In genomic region chr6:120539132-120539759, GRCm38 (mm10) we compare ENCODE assay signal across 8 mouse cellular contexts. TPM values are rescaled to one million over a fixed set of nuclear protein-coding genes. Genes with fewer than 3 reads are reported as not detected.
DNase-seq lines count a peak whose midpoint lies in the region; ATAC-seq and TF ChIP-seq lines count a peak whose summit lies in the region.

No protein-coding gene starts in this region.

- ATAC-seq in heart, embryonic 13.5 days (ENCODE audit: extremely low read depth, insufficient number of reproducible peaks, low FRiP score, low TSS enrichment): peak; percentile 73
- ATAC-seq in kidney, postnatal 0 days (replicated peaks; ENCODE audit: low FRiP score, low read depth): peak; percentile 94
- peak; percentile 79 for ATAC-seq in liver, embryonic 13.5 days (ENCODE audit: low read depth)
- peak; percentile 95 for ATAC-seq in neural tube, embryonic 11.5 days (ENCODE audit: insufficient read depth, low FRiP score, low TSS enrichment)
- peak; percentile 78; the same call in 1 of the 2 replicates for ATAC-seq in stomach, embryonic 16.5 days (ENCODE audit: insufficient read depth, low FRiP score)

- peak overlapping the region; percentile 75 for H3K9ac ChIP-seq in heart, embryonic 13.5 days
- 0 out of 2 replicates have a peak overlapping the region, but pooled peaks have one; percentile 44 for H3K9ac ChIP-seq in kidney, postnatal 0 days (ENCODE audit: low read depth, low read length)
- H3K9ac ChIP-seq in liver, embryonic 13.5 days: peak overlapping the region; percentile 54
- H3K9ac ChIP-seq in neural tube, embryonic 11.5 days (ENCODE audit: low read length): peak overlapping the region; percentile 42
- H3K9ac ChIP-seq in stomach, embryonic 16.5 days (ENCODE audit: low read length): peak overlapping the region; percentile 64

- peak overlapping the region; percentile 55 for H3K27ac ChIP-seq in heart, embryonic 13.5 days (replicated peaks)
- 0 out of 2 replicates have a peak overlapping the region, but pooled peaks have one; percentile 2 for H3K27ac ChIP-seq in kidney, postnatal 0 days
- peak overlapping the region; percentile 58; the same call in 1 of the 2 replicates for H3K27ac ChIP-seq in liver, embryonic 13.5 days
- H3K27ac ChIP-seq in neural tube, embryonic 11.5 days (ENCODE audit: low read depth, low read length): peak overlapping the region; percentile 75
- no peak overlapping the region for H3K27ac ChIP-seq in stomach, embryonic 16.5 days (ENCODE audit: low read length)

- H3K4me2 ChIP-seq in heart, embryonic 13.5 days: peak overlapping the region; percentile 71
- H3K4me2 ChIP-seq in kidney, postnatal 0 days (ENCODE audit: low read length): peak overlapping the region; percentile 58
- H3K4me2 ChIP-seq in liver, embryonic 13.5 days: peak overlapping the region; percentile 55
- peak overlapping the region; percentile 42 for H3K4me2 ChIP-seq in neural tube, embryonic 11.5 days (ENCODE audit: low read depth)
- H3K4me2 ChIP-seq in stomach, embryonic 16.5 days (ENCODE audit: low read depth, low read length): peak overlapping the region; percentile 73

- no peaks in the 10 kb centered on the region for H3K9me3 ChIP-seq in erythroblast, embryonic 14.5 days (ENCODE audit: control insufficient read depth, low read length)
- peaks cover 4% of the 10 kb centered on the region; the same call in 1 of the 2 replicates for H3K9me3 ChIP-seq in heart, embryonic 13.5 days
- no peaks in the 10 kb centered on the region for H3K9me3 ChIP-seq in kidney, postnatal 0 days (replicated peaks; ENCODE audit: low read length)
- no peaks in the 10 kb centered on the region for H3K9me3 ChIP-seq in liver, embryonic 13.5 days (replicated peaks)
- H3K9me3 ChIP-seq in neural tube, embryonic 11.5 days (ENCODE audit: control insufficient read depth, low read length): no peaks in the 10 kb centered on the region
- no peaks in the 10 kb centered on the region for H3K9me3 ChIP-seq in stomach, embryonic 16.5 days (replicated peaks; ENCODE audit: control insufficient read depth, low read length)

- peak overlapping the region; percentile 38 for H3K4me3 ChIP-seq in erythroblast, embryonic 14.5 days (replicated peaks)
- peak overlapping the region; percentile 43 for H3K4me3 ChIP-seq in heart, embryonic 13.5 days
- H3K4me3 ChIP-seq in kidney, postnatal 0 days (replicated peaks; ENCODE audit: low read depth, low read length): peak overlapping the region; percentile 24; the same call in 1 of the 2 replicates
- peak overlapping the region; percentile 33 for H3K4me3 ChIP-seq in liver, embryonic 13.5 days (replicated peaks)
- peak overlapping the region; percentile 13; the same call in 1 of the 2 replicates for H3K4me3 ChIP-seq in neural tube, embryonic 11.5 days (ENCODE audit: low read depth, low read length)
- peak overlapping the region; percentile 37 for H3K4me3 ChIP-seq in stomach, embryonic 16.5 days (replicated peaks; ENCODE audit: low read length)

- H3K4me1 ChIP-seq in erythroblast, embryonic 14.5 days (ENCODE audit: control insufficient read depth): peaks cover 15% of the 10 kb centered on the region
- H3K4me1 ChIP-seq in heart, embryonic 13.5 days: peaks cover 11% of the 10 kb centered on the region
- H3K4me1 ChIP-seq in kidney, postnatal 0 days (replicated peaks; ENCODE audit: insufficient read depth, low read length): 0 out of 2 replicates have a peak, but pooled peaks cover 5% of the 10 kb centered on the region
- H3K4me1 ChIP-seq in liver, embryonic 13.5 days (replicated peaks): peaks cover 17% of the 10 kb centered on the region
- H3K4me1 ChIP-seq in neural tube, embryonic 11.5 days (ENCODE audit: control insufficient read depth, insufficient read depth, low read length): peaks cover 8% of the 10 kb centered on the region
- no peaks in the 10 kb centered on the region; the same call in 1 of the 2 replicates for H3K4me1 ChIP-seq in stomach, embryonic 16.5 days (ENCODE audit: control insufficient read depth, insufficient read depth, low read length)

- 4% methylated on average over 16 of the region's 16 CpGs for WGBS in heart, embryonic 13.5 days
- 6% methylated on average over 16 of the region's 16 CpGs for WGBS in kidney, postnatal 0 days
- 11% methylated on average over 16 of the region's 16 CpGs for WGBS in liver, embryonic 13.5 days (ENCODE audit: insufficient replicate concordance)
- WGBS in neural tube, embryonic 11.5 days: 2% methylated on average over 16 of the region's 16 CpGs
- WGBS in stomach, embryonic 16.5 days: 7% methylated on average over 16 of the region's 16 CpGs

- DNase-seq in CD4-positive, CD25-positive, alpha-beta regulatory T cell, adult 2 months (ENCODE audit: low read depth, low spot score): peak; percentile 88
- DNase-seq in brain, embryonic 18.5 days (ENCODE audit: low read depth, low spot score): peak; percentile 43
- DNase-seq in kidney, postnatal 0 days (ENCODE audit: low spot score): peak; percentile 89
- peak; percentile 75 for DNase-seq in liver, embryonic 13.5 days
- peak; percentile 90 for DNase-seq in neural tube, embryonic 11.5 days (ENCODE audit: low spot score)

- no peaks in the 10 kb centered on the region for H3K36me3 ChIP-seq in erythroblast, embryonic 14.5 days (ENCODE audit: control insufficient read depth)
- no peaks in the 10 kb centered on the region for H3K36me3 ChIP-seq in heart, embryonic 13.5 days
- H3K36me3 ChIP-seq in kidney, postnatal 0 days (ENCODE audit: insufficient read depth, low read length): no peaks in the 10 kb centered on the region
- no peaks in the 10 kb centered on the region for H3K36me3 ChIP-seq in liver, embryonic 13.5 days
- H3K36me3 ChIP-seq in neural tube, embryonic 11.5 days (ENCODE audit: control insufficient read depth, insufficient read depth, low read length): no peaks in the 10 kb centered on the region
- no peaks in the 10 kb centered on the region for H3K36me3 ChIP-seq in stomach, embryonic 16.5 days (ENCODE audit: control insufficient read depth, insufficient read depth, low read length)

- TF ChIP-seq CTCF in kidney, postnatal 0 days (IDR thresholded peaks at IDR 0.05; ENCODE audit: low read depth): peak; percentile 99

- no peaks in the 10 kb centered on the region for H3K27me3 ChIP-seq in erythroblast, embryonic 14.5 days (ENCODE audit: control insufficient read depth)
- 0 out of 2 replicates have a peak, but pooled peaks cover 5% of the 10 kb centered on the region for H3K27me3 ChIP-seq in heart, embryonic 13.5 days (replicated peaks)
- no peaks in the 10 kb centered on the region for H3K27me3 ChIP-seq in kidney, postnatal 0 days (ENCODE audit: insufficient read depth, low read length)
- H3K27me3 ChIP-seq in liver, embryonic 13.5 days: no peaks in the 10 kb centered on the region
- H3K27me3 ChIP-seq in neural tube, embryonic 11.5 days (ENCODE audit: control insufficient read depth, insufficient read depth, low read length): no peaks in the 10 kb centered on the region
- no peaks in the 10 kb centered on the region for H3K27me3 ChIP-seq in stomach, embryonic 16.5 days (ENCODE audit: control insufficient read depth, insufficient read depth, low read length)

RNA-seq across cellular contexts. Expression of gene Hdhd5, which starts 8.1 kb away (rescaled TPM):
- 0.69 and 0.78 TPM in 2 replicates for polyA plus RNA-seq in erythroblast, embryonic 14.5 days (2012)
- 13.3 and 14.1 TPM in 2 replicates for polyA plus RNA-seq in heart, embryonic 13.5 days (2015; fragmentation: Nextera tagmentation; extraction: Ambion mirVana)
- polyA plus RNA-seq in kidney, postnatal 0 days (2015; fragmentation: Nextera tagmentation; extraction: Ambion mirVana): 15.9 and 17.9 TPM in 2 replicates
- polyA plus RNA-seq in liver, embryonic 13.5 days (2015; fragmentation: Nextera tagmentation; extraction: Ambion mirVana): 11.5 and 12.5 TPM in 2 replicates
- 15.7 and 16.8 TPM in 2 replicates for polyA plus RNA-seq in neural tube, embryonic 11.5 days (2014; fragmentation: Nextera tagmentation; extraction: Ambion mirVana)
- polyA plus RNA-seq in stomach, embryonic 16.5 days (2015; fragmentation: Nextera tagmentation; extraction: Ambion mirVana): 15.9 and 16.1 TPM in 2 replicates

RNA-seq across cellular contexts. Expression of gene Tmem121b, which starts 45.6 kb away (rescaled TPM):
- polyA plus RNA-seq in erythroblast, embryonic 14.5 days (2012): not detected in 2 replicates
- 0.05 and 0.07 TPM in 2 replicates for polyA plus RNA-seq in heart, embryonic 13.5 days (2015; fragmentation: Nextera tagmentation; extraction: Ambion mirVana)
- 0.12 and 0.13 TPM in 2 replicates for polyA plus RNA-seq in kidney, postnatal 0 days (2015; fragmentation: Nextera tagmentation; extraction: Ambion mirVana)
- not detected in 2 replicates for polyA plus RNA-seq in liver, embryonic 13.5 days (2015; fragmentation: Nextera tagmentation; extraction: Ambion mirVana)
- polyA plus RNA-seq in neural tube, embryonic 11.5 days (2014; fragmentation: Nextera tagmentation; extraction: Ambion mirVana): 0.85 and 0.92 TPM in 2 replicates
- polyA plus RNA-seq in stomach, embryonic 16.5 days (2015; fragmentation: Nextera tagmentation; extraction: Ambion mirVana): 0.04 and 0.09 TPM in 2 replicates
